In the genomic region with DNA sequence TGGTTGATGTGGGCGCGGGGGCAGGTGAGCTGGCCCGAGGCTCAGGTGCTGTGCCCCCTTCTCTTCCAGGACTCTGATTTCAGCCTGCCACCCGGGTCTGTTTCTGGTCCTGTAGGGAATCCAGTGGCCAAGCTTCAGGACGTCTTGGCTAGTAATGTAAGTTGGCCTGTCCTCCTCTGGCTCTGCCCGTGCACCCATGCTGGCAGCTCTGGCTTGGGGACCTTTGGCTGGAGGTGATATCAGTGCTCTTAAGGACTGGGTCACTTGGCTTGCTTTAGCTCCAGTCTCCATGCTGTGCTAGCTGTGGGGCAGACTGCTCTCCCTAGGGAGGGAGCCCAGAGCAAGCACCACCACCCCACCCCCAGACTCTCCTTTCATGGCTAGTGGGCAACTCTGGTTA, we compare ENCODE assay signal across 20 mouse cellular contexts. TPM values are rescaled to one million over a fixed set of nuclear protein-coding genes. Genes with fewer than 3 reads are reported as not detected.
DNase-seq lines count a peak whose midpoint lies in the region; ATAC-seq and TF ChIP-seq lines count a peak whose summit lies in the region.
"Had no signal": no experiment of that assay in that cellular context is flagged by ENCODE, and none has a peak within 500 bp of the region (broad histone marks: within the 10 kb centered on the region; RNA-seq: fewer than 3 reads in every experiment).

No protein-coding gene starts in this region.

- peaks cover 99% of the 10 kb centered on the region for H3K36me3 ChIP-seq in kidney, embryonic 14.5 days (ENCODE audit: control insufficient read depth, insufficient read depth, low read length)

- no peak for ATAC-seq in kidney, embryonic 14.5 days (ENCODE audit: low FRiP score, low TSS enrichment)
- ATAC-seq: CD4-positive, CD25-positive, alpha-beta regulatory T cell, adult 4 months; forebrain, postnatal 0 days; hindbrain, postnatal 0 days had no signal

- no peak overlapping the region for H3K4me3 ChIP-seq in gastrocnemius, adult 2 months
- H3K4me3 ChIP-seq in kidney, embryonic 14.5 days (ENCODE audit: low read length) = no peak overlapping the region
- H3K4me3 ChIP-seq: embryonic facial prominence, embryonic 13.5 days; forebrain, embryonic 12.5 days; hindbrain, embryonic 13.5 days had no signal

- WGBS in kidney, embryonic 14.5 days = 87% methylated on average over 6 of the region's 6 CpGs

- peak overlapping the region; percentile 81 for H3K27ac ChIP-seq in gastrocnemius, adult 2 months
- H3K27ac ChIP-seq in kidney, embryonic 14.5 days (ENCODE audit: low read depth, low read length) = no peak overlapping the region
- H3K27ac ChIP-seq: embryonic facial prominence, embryonic 13.5 days; forebrain, embryonic 12.5 days; hindbrain, embryonic 13.5 days; hindbrain, postnatal 0 days had no signal

- H3K4me2 ChIP-seq in kidney, embryonic 14.5 days (replicated peaks; ENCODE audit: low read depth, low read length) = no peak overlapping the region
- H3K4me2 ChIP-seq: embryonic facial prominence, embryonic 13.5 days; forebrain, embryonic 12.5 days; hindbrain, embryonic 13.5 days had no signal

- H3K9ac ChIP-seq in kidney, embryonic 14.5 days (ENCODE audit: low read depth, low read length) = no peak overlapping the region
- H3K9ac ChIP-seq: embryonic facial prominence, embryonic 13.5 days; forebrain, embryonic 12.5 days; forebrain, postnatal 0 days; hindbrain, embryonic 13.5 days had no signal

- no peaks in the 10 kb centered on the region for H3K4me1 ChIP-seq in kidney, embryonic 14.5 days (ENCODE audit: control insufficient read depth, insufficient read depth, low read length)
- H3K4me1 ChIP-seq: embryonic facial prominence, embryonic 13.5 days; forebrain, embryonic 12.5 days; hindbrain, embryonic 13.5 days had no signal

- H3K9me3 ChIP-seq in kidney, embryonic 14.5 days (ENCODE audit: control insufficient read depth, low read length) = no peaks in the 10 kb centered on the region
- H3K9me3 ChIP-seq: embryonic facial prominence, embryonic 13.5 days; forebrain, embryonic 12.5 days; G1E; hindbrain, embryonic 13.5 days had no signal

- DNase-seq in adrenal gland, postnatal 10 days = peak; percentile 43
- DNase-seq in adrenal gland, postnatal 14 days = no peak
- DNase-seq in gastrocnemius, adult 2 months = peak; percentile 78
- no peak for DNase-seq in gastrocnemius, postnatal 4 days (ENCODE audit: low spot score in 2 of 2)
- peak; percentile 19 for DNase-seq in kidney, adult 18-20 months
- peak; percentile 37 for DNase-seq in gastrocnemius, postnatal 14 days
- no peak for DNase-seq in embryo, embryonic 11 days
- DNase-seq: adrenal gland, adult 8-10 months; B cell, adult 2 months; cerebellum, adult 18-20 months; cerebellum, postnatal 14 days; forebrain, postnatal 0 days; heart, postnatal 10 days had no signal

- no peaks in the 10 kb centered on the region for H3K27me3 ChIP-seq in kidney, embryonic 14.5 days (ENCODE audit: control insufficient read depth, insufficient read depth, low read length)
- H3K27me3 ChIP-seq: embryonic facial prominence, embryonic 13.5 days; forebrain, embryonic 12.5 days; hindbrain, embryonic 13.5 days had no signal

- intact Hi-C loops in gastrocnemius, adult 2 months (cut with DNase I) = no loop called here
- intact Hi-C loops in gastrocnemius, postnatal 14 days (cut with DNase I; ENCODE audit: low total_unique reads) = no loop called here

- no peak for TF ChIP-seq CTCF in gastrocnemius, adult 2 months (IDR thresholded peaks at IDR 0.05)

RNA-seq across cellular contexts. Expression of a gene that starts 16.4 kb away (rescaled TPM):
- 10 to 100 TPM; 29.9 to 49.3 TPM for total RNA-seq in adrenal gland, postnatal 10 days (2021)
- total RNA-seq in adrenal gland, postnatal 14 days (2021) = 29.2 and 32.4 TPM in 2 replicates
- 10 to 100 TPM; 11.5 TPM for total RNA-seq in gastrocnemius, adult 2 months (2021)
- total RNA-seq in gastrocnemius, postnatal 4 days (2021) = 10 to 100 TPM; 15.8 to 17.5 TPM
- polyA plus RNA-seq in kidney, embryonic 14.5 days (2014; fragmentation: Nextera tagmentation; extraction: Ambion mirVana) = 22.3 and 24.4 TPM in 2 replicates
- 10 to 100 TPM; 14.4 to 17.3 TPM for total RNA-seq in gastrocnemius, postnatal 14 days (2021)

RNA-seq across cellular contexts. Expression of a gene that starts 39.9 kb away (rescaled TPM):
- 100 to 1,000 TPM; 129 to 184 TPM for total RNA-seq in adrenal gland, postnatal 10 days (2021)
- 132 and 137 TPM in 2 replicates for total RNA-seq in adrenal gland, postnatal 14 days (2021)
- total RNA-seq in gastrocnemius, adult 2 months (2021) = 10 to 100 TPM in 1 of 2 experiments, 1 to 10 TPM in 1; 9.8 to 12.9 TPM
- 10 to 100 TPM; 24.5 to 27.2 TPM for total RNA-seq in gastrocnemius, postnatal 4 days (2021)
- 64.1 and 64.3 TPM in 2 replicates for polyA plus RNA-seq in kidney, embryonic 14.5 days (2014; fragmentation: Nextera tagmentation; extraction: Ambion mirVana)
- 10 to 100 TPM; 14.7 to 15.2 TPM for total RNA-seq in gastrocnemius, postnatal 14 days (2021)

Comparison
In these comparisons a context has a peak if more than half of its experiments do, and no peak if none do; other contexts are left out.
1. DNase-seq: peak in adrenal gland, postnatal 10 days (single experiment), gastrocnemius, adult 2 months (single experiment), kidney, adult 18-20 months (single experiment) and gastrocnemius, postnatal 14 days (single experiment); none in adrenal gland, postnatal 14 days (single experiment), gastrocnemius, postnatal 4 days (0 of 2) and embryo, embryonic 11 days (single experiment).